Mouse (Mus musculus) brain, embryonic 14.5 days (tissue): ENCODE measurements around the gene Yipf3. TPM values are rescaled to one million over a fixed set of nuclear protein-coding genes. Genes with fewer than 3 reads are reported as not detected.

Source experiments
- DNase-seq: peaks from one replicate; pipeline ENCODE4 v3.0.0-alpha.2; 2011; ENCODE audit warnings: low read depth
- CTCF ChIP-seq: fragments of 200-500 bp; IDR thresholded peaks from 2 replicates; pipeline ENCODE4 v1.5.1; 2012; ENCODE audit warnings: inconsistent platforms, mild to moderate bottlenecking, moderate library complexity, borderline replicate concordance; ENCODE audit not compliant: insufficient read depth, insufficient read length; ENCODE audit errors: extremely low read depth
- POLR2A ChIP-seq: fragments of 200-500 bp; IDR thresholded peaks from 2 replicates; pipeline ENCODE4 v1.6.1; 2012; ENCODE audit warnings: mild to moderate bottlenecking, inconsistent platforms, borderline replicate concordance; ENCODE audit not compliant: poor library complexity, insufficient read depth, insufficient read length, severe bottlenecking; ENCODE audit errors: extremely low read depth
- polyA plus RNA-seq: library from polyadenylated mRNA; depleted of rRNA; stranded (reverse); fragments of >200 nt; gene quantifications from 2 replicates; pipeline ENCODE4 v1.2.3, GENCODE M21; 2012; rRNA removed

Gene Yipf3
- polyA plus RNA-seq, 1 experiment = 84.0 TPM

- peak; percentile 91 for TF ChIP-seq CTCF
- TF ChIP-seq POLR2A = no peak
Measured at GRCm38 (mm10) chr17:46298220-46298913, 50.5 kb downstream of the Yipf3 start.

GRCm38 (mm10) chr17:46301892-46302291 is 54.0 kb downstream of the Yipf3 start:
- TF ChIP-seq POLR2A (no peak), CTCF (no peak)
- DNase-seq = no peak

More at GRCm38 (mm10) chr17:46298220-46298913, 50.5 kb downstream of the Yipf3 start:
- DNase-seq = peak; percentile 89

Other genes starting within 250 kb of the Yipf3 start
- 168 and 204 TPM in 2 replicates for gene Vegfa, start 215.7 kb upstream of the Yipf3 start, polyA plus RNA-seq
- gene Mrps18a, start 137.1 kb upstream of the Yipf3 start, polyA plus RNA-seq = 73.0 and 82.8 TPM in 2 replicates
- gene Rsph9, start 103.9 kb upstream of the Yipf3 start, polyA plus RNA-seq = 32.5 and 35.7 TPM in 2 replicates
- 20.4 and 28.4 TPM in 2 replicates for gene Mad2l1bp, start 94.5 kb upstream of the Yipf3 start, polyA plus RNA-seq
- 169 and 209 TPM in 2 replicates for gene Gtpbp2, start 87.0 kb upstream of the Yipf3 start, polyA plus RNA-seq
- 10.8 and 11.0 TPM in 2 replicates for gene Polh, start 45.4 kb upstream of the Yipf3 start, polyA plus RNA-seq
- 57.0 and 58.5 TPM in 2 replicates for gene Xpo5, start 45.3 kb upstream of the Yipf3 start, polyA plus RNA-seq
- 98.2 and 137 TPM in 2 replicates for gene Polr1c, start within 50 bp of the Yipf3 start, polyA plus RNA-seq
- gene Lrrc73, start 5.5 kb downstream of the Yipf3 start, polyA plus RNA-seq = 31.1 and 31.9 TPM in 2 replicates
- gene Tjap1, start 34.9 kb downstream of the Yipf3 start, polyA plus RNA-seq = 58.8 and 77.3 TPM in 2 replicates
- 93.3 and 114 TPM in 2 replicates for gene Dlk2, start 49.3 kb downstream of the Yipf3 start, polyA plus RNA-seq
- 17.5 and 20.9 TPM in 2 replicates for gene Abcc10, start 80.3 kb downstream of the Yipf3 start, polyA plus RNA-seq
- 28.3 and 39.7 TPM in 2 replicates for gene Zfp318, start 135.7 kb downstream of the Yipf3 start, polyA plus RNA-seq
- 8.2 and 11.3 TPM in 2 replicates for gene Crip3, start 180.8 kb downstream of the Yipf3 start, polyA plus RNA-seq
- 0.07 and 0.09 TPM in 2 replicates for gene Slc22a7, start 190.4 kb downstream of the Yipf3 start, polyA plus RNA-seq
- 22.1 and 35.4 TPM in 2 replicates for gene Ttbk1, start 239.6 kb downstream of the Yipf3 start, polyA plus RNA-seq
- gene Dnph1, start 248.6 kb downstream of the Yipf3 start, polyA plus RNA-seq = 17.6 and 25.7 TPM in 2 replicates